Mouse (Mus musculus): ENCODE results near the gene Oscar.
"Not testable (repeated sequence)": the region's sequence is repeated elsewhere in the genome, so short reads cannot be mapped to it uniquely, and the experiment has no call there.

Oscar gene

DNA sequence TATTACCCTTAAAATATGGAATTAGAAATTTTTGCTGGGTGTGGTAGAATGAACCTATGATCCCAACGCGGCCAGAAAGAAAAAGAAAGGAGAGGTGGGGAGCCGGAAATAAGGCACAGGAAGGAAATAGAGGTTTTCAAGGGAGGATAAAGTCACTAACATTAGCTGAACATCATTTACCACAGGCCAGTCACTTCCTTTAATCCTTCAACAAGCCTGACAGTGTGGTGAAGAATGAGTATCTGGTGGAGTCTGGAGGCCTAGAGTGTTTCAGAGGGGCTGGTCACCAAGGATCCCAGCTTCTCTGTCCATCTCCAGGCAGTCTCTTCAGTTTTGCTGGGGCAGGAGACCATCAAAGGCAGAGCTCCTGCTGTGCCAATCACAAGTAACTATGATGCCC lies 5.5 kb downstream of the Oscar start:
- DNase-seq (ENCODE audit: low spot score in 2 of 2) = no peak

DNA sequence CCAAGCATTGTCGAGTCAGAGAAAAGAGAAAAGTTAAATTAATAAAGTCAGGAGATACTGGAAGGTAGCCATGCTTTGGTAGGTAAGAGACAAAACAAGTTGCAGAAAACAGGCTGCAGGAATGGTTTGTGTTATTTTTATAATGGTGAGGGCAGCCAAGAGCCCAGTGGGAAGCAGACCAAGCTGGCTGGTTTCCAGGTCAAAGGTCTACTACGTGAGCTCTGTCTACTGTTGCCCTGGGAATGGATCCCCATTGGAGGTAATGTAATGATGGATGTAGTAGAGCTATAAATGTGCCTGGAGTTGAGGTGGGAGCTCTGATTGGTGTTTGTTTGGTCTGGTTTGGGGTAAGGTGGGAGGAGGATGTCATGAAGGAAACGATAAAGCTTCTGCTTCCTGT lies 6.9 kb downstream of the Oscar start:
- DNase-seq (ENCODE audit: low spot score in 2 of 2) = no peak

DNA sequence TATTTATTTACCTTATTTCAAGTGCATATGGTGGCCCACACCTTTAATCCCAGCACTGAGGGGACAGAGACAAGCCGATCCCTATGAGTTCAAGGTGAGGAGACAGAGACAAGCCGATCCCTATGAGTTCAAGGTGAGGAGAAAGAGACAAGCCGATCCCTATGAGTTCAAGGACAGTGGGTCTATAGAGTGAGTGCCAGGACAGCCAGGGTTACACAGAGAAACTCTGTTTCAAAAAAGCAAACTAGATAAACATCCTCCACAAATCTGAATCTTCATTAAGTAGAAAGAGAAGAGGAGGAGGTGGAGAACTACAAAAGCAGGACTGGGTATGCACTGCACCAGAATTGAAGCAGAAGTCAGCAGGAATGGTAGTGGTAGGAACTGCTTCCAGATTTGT lies 7.3 kb downstream of the Oscar start:
- DNase-seq (ENCODE audit: low spot score in 2 of 2) = no peak

GRCm38 (mm10) chr7:3607391-3607790 lies 8.6 kb downstream of the Oscar start:
- DNase-seq (ENCODE audit: low spot score in 2 of 2) = no peak

- DNase-seq (ENCODE audit: low spot score in 2 of 2) = peak in 1 of 2 experiments; percentile 28
These were observed 9.2 kb downstream of the Oscar start for GRCm38 (mm10) chr7:3606798-3607197.

DNA sequence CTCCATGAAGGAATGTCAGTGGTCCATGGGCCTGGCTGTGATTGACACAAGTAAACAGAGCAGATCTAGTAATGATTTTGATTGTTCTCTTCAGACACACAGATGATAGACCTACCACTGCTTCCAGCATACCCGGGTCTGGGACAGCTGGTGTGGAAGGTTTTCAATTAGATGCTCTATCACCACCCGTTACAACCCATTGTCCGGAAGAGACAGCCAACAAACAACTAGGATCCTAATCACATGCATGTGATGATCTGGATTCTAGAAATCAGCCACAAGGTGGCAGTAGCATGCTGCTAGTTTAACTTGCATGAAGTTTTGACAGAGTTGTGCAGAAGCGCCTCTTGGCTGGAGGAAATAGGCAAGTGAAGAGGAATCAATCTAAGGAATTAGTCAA lies 14.8 kb downstream of the Oscar start:
- DNase-seq (ENCODE audit: low spot score in 2 of 2) = peak; percentile 22 to 63

DNA sequence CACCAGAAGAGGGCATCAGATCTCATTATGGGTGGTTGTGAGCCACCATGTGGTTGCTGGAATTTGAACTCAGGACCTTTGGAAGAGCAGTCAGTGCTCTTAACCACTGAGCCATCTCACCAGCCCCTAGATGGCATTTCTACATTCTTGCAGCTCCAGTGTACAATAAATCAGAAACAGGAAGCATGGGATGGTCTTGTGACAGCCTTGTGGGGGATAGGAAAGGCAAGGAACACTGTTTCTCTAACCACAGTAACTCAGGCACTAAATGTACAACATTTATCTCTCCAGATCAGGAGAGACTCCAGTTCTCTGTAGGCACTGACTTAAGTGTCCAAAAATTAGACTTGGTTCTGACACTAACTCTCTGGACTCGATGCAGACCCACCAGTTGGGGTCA lies 18.2 kb downstream of the Oscar start:
- not testable (repeated sequence) for DNase-seq (ENCODE audit: low spot score in 2 of 2)

DNA sequence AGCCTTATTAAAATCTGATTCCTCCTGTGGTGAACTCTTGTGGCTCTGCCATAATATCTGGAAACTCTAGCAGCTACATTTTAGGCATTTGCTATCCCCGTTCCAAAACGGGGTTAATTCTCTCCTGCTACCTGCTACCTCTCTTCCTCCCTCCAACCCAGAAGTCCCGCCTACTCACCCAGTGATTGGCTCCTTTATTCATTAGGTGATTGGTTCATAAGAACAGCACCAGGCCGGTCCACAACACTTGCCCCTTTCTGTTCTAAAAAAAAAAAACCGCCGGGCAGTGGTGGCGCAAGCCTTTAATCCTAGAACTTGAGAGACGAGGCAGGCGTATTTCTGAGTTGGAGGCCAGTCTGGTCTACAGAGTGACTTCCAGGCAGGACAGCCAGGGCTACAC lies 20.8 kb downstream of the Oscar start:
- DNase-seq (ENCODE audit: low spot score in 2 of 2) = no peak

GRCm38 (mm10) chr7:3594686-3595085 lies 21.3 kb downstream of the Oscar start:
- no peak for DNase-seq (ENCODE audit: low spot score in 2 of 2)

DNA sequence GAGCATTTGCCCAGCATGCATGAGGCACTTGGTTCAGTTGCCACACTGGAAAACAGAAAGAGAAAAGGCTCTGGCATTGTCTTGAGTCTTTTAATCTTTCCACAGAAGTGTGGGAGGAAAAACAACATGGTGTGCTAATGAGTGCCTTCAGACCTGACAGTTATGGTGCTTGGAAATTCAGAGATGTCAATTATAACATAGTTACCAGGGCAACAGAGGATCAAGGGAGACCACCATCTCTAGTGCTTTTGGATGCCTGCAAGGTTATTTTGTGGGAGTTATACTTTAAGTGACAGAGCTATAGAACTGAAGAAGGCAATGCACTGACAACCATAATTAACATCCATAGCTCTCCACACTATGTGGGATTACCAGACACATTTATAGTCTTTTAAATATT lies 22.1 kb downstream of the Oscar start:
- DNase-seq (ENCODE audit: low spot score in 2 of 2) = no peak

DNA sequence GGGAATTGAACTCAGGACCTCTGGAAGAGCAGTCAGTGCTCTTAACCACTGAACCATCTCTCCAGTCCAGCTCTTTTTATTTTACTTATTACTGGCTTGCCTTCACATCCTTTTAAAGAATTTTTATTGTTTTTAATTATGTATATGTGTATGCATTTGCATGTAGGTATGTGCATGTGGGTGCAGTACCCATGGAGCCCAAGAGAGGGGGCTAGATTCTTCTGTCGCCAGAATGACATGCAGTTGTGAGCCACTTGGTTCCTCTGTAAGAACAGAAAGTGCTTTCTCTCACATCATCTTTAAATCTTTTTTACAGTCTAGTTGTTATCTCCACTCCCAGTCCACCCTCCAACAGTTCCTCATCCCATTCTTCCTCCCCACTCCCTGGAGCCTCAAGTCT lies 24.4 kb downstream of the Oscar start:
- no peak for DNase-seq (ENCODE audit: low spot score in 2 of 2)

- DNase-seq (ENCODE audit: low spot score in 2 of 2) = no peak
These were observed 25.4 kb downstream of the Oscar start for GRCm38 (mm10) chr7:3590550-3590949.

- DNase-seq (ENCODE audit: low spot score in 2 of 2) = no peak
These were observed 28.7 kb downstream of the Oscar start for GRCm38 (mm10) chr7:3587292-3587691.

- DNase-seq (ENCODE audit: low spot score in 2 of 2) = no peak
These were observed 29.7 kb downstream of the Oscar start for GRCm38 (mm10) chr7:3586255-3586654.

GRCm38 (mm10) chr7:3585763-3586162 lies 30.2 kb downstream of the Oscar start:
- DNase-seq (ENCODE audit: low spot score in 2 of 2) = no peak

DNA sequence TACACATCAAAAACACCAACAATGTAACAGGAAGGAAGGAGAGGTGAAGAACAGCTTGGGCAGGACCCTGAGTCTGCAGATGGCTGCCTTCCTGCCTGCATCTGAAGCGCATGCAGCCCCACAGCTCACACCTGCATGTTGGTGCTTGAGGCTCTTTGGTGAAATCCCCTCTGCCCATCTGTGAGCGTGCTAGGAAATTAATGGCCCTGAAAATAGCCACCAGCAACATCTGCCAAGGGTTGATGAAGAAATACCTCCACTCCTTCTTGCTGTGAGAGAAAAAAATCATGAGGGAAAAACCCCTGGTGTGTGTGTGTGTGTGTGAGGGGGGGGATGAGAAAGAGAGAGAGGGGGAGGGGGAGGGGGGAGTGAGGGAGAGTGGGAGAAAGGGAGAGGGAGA lies 35.9 kb downstream of the Oscar start:
- no peak for DNase-seq (ENCODE audit: low spot score in 2 of 2)

DNA sequence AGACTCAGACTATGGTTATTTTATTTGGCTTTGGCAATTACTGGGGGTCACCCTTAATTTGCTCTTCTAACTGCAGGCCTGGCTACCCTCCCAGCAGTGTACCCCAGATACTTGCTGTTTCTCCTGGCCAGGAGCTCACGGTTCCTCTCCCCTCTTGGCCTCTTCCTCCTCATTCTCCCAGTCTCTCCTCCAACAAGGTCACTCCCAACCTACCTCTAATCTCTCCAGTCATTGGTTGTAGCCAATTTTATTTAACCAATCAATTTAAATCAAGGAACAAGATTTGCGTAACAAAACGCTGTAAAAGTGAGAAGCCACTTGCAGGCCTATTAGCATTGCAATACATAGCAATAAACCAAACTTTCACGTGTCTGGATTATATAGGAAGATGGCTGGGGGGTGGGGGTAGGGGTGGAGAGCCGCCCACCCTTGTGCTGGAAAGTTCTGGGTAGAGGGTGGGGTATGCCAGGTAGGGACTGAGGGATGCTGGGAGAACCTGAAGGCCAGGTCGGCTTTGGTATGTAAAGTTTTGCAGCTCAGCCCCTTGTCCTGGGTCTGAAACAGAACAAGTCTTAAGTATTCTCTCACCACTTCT lies 36.9 kb downstream of the Oscar start:
- no peak for DNase-seq (ENCODE audit: low spot score in 2 of 2)

DNA sequence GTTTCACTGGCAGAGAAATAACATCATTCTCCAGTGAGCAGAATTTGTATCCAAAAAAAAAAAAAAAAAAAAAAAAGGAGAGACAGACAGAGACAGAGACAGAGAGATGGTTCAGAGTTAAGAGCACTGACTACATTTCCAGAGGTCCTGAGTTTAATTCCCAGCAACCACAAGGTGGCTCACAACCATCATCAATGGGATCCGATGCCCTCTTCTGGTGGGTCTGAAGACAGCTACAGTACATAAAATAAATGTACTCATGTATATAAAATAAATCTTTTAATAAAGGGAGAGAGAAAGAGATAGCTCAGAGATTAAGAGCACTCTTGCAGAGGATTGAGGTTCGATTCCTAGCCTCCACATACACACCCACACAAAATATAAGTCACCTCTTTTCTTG lies 37.8 kb downstream of the Oscar start:
- DNase-seq (ENCODE audit: low spot score in 2 of 2) = no peak

DNA sequence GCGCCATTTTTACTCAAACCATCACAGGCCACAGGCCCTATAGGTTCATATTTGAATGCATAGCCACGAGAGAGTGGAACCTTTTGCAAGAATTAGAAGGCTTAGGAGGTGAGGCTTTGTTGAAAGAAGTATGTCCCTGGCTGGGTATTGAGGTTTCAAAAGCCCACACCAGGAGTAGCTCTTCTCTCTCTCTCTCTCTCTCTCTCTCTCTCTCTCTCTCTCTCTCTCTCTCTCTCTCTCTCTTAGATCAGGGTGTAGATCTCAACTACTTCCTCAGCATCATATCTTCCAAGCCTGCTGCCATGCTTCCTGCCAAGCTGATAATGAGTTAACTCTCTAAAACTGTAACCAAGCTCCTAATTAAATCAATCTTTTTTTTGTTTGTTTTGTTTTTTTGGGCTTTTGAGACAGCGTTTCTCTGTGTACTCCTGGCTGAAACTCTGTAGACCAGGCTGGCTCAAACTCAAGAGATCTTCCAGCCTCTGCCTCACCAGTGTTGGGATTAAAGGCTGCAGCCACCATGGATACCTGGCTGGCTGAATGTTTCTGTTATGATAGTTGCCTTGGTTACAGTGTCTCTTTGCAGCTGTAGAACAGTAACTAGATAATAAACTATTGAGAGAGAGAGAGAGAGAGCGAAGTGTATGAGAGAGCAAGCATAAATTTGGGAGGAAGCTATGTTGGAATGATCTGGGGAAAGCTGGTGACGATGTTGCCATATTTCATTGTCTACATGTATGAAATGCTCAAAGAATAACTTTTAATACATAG lies 39.4 kb downstream of the Oscar start:
- no peak for DNase-seq (ENCODE audit: low spot score in 2 of 2)

GRCm38 (mm10) chr7:3574216-3574615 lies 41.7 kb downstream of the Oscar start:
- DNase-seq (ENCODE audit: low spot score in 2 of 2) = no peak

GRCm38 (mm10) chr7:3571847-3572246 lies 44.1 kb downstream of the Oscar start:
- no peak for DNase-seq (ENCODE audit: low spot score in 2 of 2)

GRCm38 (mm10) chr7:3570580-3570979 lies 45.4 kb downstream of the Oscar start:
- DNase-seq (ENCODE audit: low spot score in 2 of 2) = not testable (repeated sequence)

GRCm38 (mm10) chr7:3569725-3570124 lies 46.2 kb downstream of the Oscar start:
- DNase-seq (ENCODE audit: low spot score in 2 of 2) = no peak

DNA sequence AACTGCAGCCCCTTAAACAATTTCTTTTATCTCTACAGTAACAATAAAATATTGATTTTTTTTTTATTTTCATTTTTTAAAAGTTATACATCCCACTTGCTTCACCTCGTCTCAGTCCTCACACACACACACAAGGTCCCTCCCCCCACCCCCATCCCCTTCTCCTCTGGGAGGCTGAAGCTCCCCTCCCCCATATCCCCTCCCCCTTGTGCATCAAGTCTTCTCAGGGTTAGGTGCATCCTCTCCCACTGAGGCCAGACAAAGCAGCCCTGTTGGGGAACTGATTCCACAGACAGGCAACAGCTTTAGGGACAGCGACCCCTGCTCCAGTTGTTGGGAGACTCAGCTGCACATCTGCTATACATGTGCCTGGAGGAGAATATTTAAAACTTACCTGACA lies 48.6 kb downstream of the Oscar start:
- DNase-seq (ENCODE audit: low spot score in 2 of 2) = no peak

Measured in thymus, postnatal 10 days (tissue).